Mouse (Mus musculus) C2C12 (cell line): ENCODE data around the gene Wnt11.

Experiments
- CTCF ChIP-seq: IDR thresholded peaks from one replicate; pipeline ENCODE4 v1.5.1; 2011; ENCODE audit not compliant: control insufficient read depth, insufficient read depth, insufficient read length
- MYOG ChIP-seq: IDR thresholded peaks from one replicate; pipeline ENCODE4 v1.6.1; 2011; ENCODE audit not compliant: control insufficient read depth, insufficient read length; ENCODE audit errors: extremely low read depth
- USF1 ChIP-seq: IDR thresholded peaks from one replicate; pipeline ENCODE4 v1.6.1; 2011; ENCODE audit warnings: low read depth, mild to moderate bottlenecking, control low read depth, moderate library complexity

DNA sequence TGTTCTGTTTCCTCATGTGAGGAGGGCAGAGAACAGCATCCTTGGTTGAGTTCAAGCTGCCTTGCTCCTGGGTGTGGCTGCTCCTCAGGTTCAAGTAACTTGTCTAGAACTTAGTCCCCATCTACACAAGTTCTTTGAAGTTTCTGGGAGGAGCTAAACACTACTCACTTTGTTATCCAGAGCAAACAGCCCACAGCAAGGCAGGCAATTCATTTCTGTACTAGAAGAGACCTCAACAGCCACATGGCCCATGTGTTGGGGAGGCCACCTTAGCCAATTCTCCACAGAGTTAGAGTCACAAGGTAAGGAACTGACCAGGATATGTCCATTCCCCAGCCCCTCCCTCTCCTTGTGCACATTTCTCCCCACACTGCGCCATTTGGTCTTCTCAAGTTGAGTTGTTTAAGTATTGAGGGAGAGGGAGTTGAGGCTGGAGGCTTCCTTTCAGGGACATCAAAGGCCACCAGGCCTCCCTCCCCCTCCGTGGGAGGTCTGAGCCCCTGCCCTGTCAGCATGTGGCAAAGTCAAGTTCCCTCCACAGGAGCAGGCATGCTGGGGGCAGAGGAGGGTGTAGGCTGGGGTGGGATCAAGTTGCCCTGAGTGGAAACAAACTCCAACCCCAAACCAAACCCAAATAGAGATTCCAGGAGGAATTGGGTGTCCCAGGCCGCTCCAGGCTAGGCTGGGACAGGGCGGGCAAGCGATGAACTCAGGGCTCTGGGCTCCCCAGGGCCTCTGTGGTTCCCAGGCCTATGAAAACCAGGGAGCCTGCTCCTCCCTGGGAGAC, 37.4 kb upstream of the Wnt11 start:
- TF ChIP-seq CTCF (no peak), USF1 (no peak), MYOG (no peak)
